Mouse (Mus musculus): ENCODE measurements around the gene Clk1. TPM values are rescaled to one million over a fixed set of nuclear protein-coding genes. Genes with fewer than 3 reads are reported as not detected.

Gene Clk1
- polyA plus RNA-seq (2016; fragmentation: Nextera tagmentation; extraction: Ambion mirVana), result 202 and 205 TPM in 2 replicates

DNA sequence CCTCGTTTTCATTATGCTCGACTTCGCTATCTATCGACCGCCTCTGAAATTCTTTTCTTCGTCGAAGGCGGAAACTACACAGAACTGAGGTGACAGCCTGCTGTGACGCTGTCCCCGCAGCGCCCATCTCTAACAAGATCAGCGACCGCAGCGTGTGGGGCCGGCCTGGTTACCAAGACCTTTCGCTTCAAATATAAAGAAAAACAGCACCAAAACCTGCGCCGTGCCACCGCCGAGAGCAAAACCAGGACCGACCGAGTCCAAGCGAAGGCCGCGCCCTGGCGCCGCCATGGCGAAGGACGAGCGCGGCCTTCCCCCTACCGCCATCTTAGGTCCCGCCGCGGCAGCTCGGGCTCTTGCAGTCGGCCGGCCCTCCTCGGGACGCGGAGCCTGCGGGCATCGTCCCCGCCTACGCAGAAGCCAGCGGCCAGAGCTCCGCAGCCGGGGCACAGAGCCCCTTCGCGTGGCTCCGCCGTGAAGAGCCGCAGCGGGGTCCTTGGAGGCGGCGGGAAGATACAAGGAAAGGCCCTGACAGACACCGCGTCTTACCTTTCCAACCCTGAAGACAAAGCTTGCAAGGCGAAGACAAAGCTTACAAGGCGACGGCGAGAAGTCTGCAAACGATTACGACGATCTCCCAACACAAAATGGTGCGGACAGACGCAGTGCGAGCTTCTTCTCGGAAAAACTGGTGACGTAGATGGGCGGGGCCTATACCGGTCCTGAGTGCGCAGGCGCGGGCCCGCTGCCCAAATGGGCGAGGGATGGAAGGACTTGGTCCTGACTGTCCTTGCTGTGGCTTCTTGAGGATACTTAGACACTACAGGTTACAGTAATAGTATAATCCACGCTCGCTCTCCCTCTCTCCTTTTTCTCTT lies at the start of gene Clk1:
TSS of gene Clk1 (minus strand) at position 696 of the 878 bp plus-strand sequence.
- peaks cover 25% of the 10 kb centered on the region for H3K36me3 ChIP-seq
- peak within 1 kb of the TSS; percentile 100 for H3K4me3 ChIP-seq (replicated peaks)
- H3K4me1 ChIP-seq (replicated peaks), result peaks cover 17% of the 10 kb centered on the region
- H3K9ac ChIP-seq (replicated peaks), result peak within 1 kb of the TSS; percentile 100
- peak within 1 kb of the TSS; percentile 99 for H3K27ac ChIP-seq
- peak; percentile 87 for ATAC-seq (ENCODE audit: insufficient number of reproducible peaks, insufficient read depth, low FRiP score, low TSS enrichment, low read depth)
- WGBS, result under 1% methylated on average over 79 of the region's 79 CpGs
- H3K4me2 ChIP-seq, result peak within 1 kb of the TSS; percentile 74
- no peaks in the 10 kb centered on the region for H3K9me3 ChIP-seq
- no peaks in the 10 kb centered on the region for H3K27me3 ChIP-seq

GRCm38 (mm10) chr1:58465561-58465960 lies 41.7 kb upstream of the Clk1 start:
- Histone ChIP-seq H3K27me3 (no peaks in the 10 kb centered on the region), H3K4me3 (replicated peaks) (no peak overlapping the region), H3K36me3 (peaks cover 87% of the 10 kb centered on the region), H3K4me1 (replicated peaks) (no peaks in the 10 kb centered on the region), H3K9me3 (no peaks in the 10 kb centered on the region), H3K9ac (replicated peaks) (no peak overlapping the region), H3K4me2 (no peak overlapping the region), H3K27ac (no peak overlapping the region)
- 96% methylated on average over 4 of the region's 4 CpGs for WGBS
- no peak for ATAC-seq (ENCODE audit: insufficient number of reproducible peaks, insufficient read depth, low FRiP score, low TSS enrichment, low read depth)

GRCm38 (mm10) chr1:58465042-58465441 lies 41.2 kb upstream of the Clk1 start:
- no peak overlapping the region for H3K4me2 ChIP-seq
- peaks cover 87% of the 10 kb centered on the region for H3K36me3 ChIP-seq
- no peaks in the 10 kb centered on the region for H3K9me3 ChIP-seq
- 87% methylated on average over 4 of the region's 4 CpGs for WGBS
- H3K27me3 ChIP-seq, result no peaks in the 10 kb centered on the region
- no peak overlapping the region for H3K27ac ChIP-seq
- H3K4me3 ChIP-seq (replicated peaks), result no peak overlapping the region
- H3K4me1 ChIP-seq (replicated peaks), result no peaks in the 10 kb centered on the region
- no peak overlapping the region for H3K9ac ChIP-seq (replicated peaks)
- no peak for ATAC-seq (ENCODE audit: insufficient number of reproducible peaks, insufficient read depth, low FRiP score, low TSS enrichment, low read depth)

DNA sequence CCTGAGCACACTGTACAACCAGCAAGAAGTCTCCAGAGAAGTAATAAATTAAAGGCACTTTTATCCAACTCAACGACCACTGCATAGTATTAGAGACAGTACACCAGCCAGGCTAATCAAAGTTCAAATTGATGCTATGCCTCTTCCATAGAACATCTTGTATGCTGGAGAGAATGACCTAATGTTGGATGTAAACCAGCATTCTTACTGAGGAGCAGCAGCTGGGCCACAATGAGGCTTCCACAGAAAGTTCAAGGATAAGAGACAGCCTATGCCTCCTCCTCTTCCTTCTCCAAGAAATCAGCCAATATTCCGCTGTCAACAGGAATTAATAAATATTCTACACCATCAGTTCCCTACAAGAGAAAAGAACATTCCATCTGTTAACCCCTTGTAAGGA lies 40.1 kb upstream of the Clk1 start:
- WGBS, result 95% methylated on average over 2 of the region's 2 CpGs
- Histone ChIP-seq H3K4me3 (replicated peaks) (no peak overlapping the region), H3K27ac (no peak overlapping the region), H3K36me3 (peaks cover 87% of the 10 kb centered on the region), H3K4me1 (replicated peaks) (no peaks in the 10 kb centered on the region), H3K9ac (replicated peaks) (no peak overlapping the region), H3K27me3 (no peaks in the 10 kb centered on the region), H3K4me2 (no peak overlapping the region), H3K9me3 (no peaks in the 10 kb centered on the region)
- no peak for ATAC-seq (ENCODE audit: insufficient number of reproducible peaks, insufficient read depth, low FRiP score, low TSS enrichment, low read depth)

GRCm38 (mm10) chr1:58460566-58460965 lies 36.7 kb upstream of the Clk1 start:
- no peak overlapping the region for H3K4me3 ChIP-seq (replicated peaks)
- no peak overlapping the region for H3K27ac ChIP-seq
- no peak for ATAC-seq (ENCODE audit: insufficient number of reproducible peaks, insufficient read depth, low FRiP score, low TSS enrichment, low read depth)
- H3K4me1 ChIP-seq (replicated peaks), result no peaks in the 10 kb centered on the region
- H3K36me3 ChIP-seq, result peaks cover 95% of the 10 kb centered on the region
- no peaks in the 10 kb centered on the region for H3K9me3 ChIP-seq
- no peak overlapping the region for H3K9ac ChIP-seq (replicated peaks)
- no peak overlapping the region for H3K4me2 ChIP-seq
- WGBS, result 95% methylated on average over 3 of the region's 3 CpGs
- H3K27me3 ChIP-seq, result no peaks in the 10 kb centered on the region

- Histone ChIP-seq H3K9ac (replicated peaks) (no peak overlapping the region), H3K27ac (no peak overlapping the region), H3K9me3 (no peaks in the 10 kb centered on the region), H3K27me3 (no peaks in the 10 kb centered on the region), H3K4me1 (replicated peaks) (no peaks in the 10 kb centered on the region), H3K36me3 (peaks cover 96% of the 10 kb centered on the region), H3K4me2 (no peak overlapping the region), H3K4me3 (replicated peaks) (no peak overlapping the region)
- no peak for ATAC-seq (ENCODE audit: insufficient number of reproducible peaks, insufficient read depth, low FRiP score, low TSS enrichment, low read depth)
- WGBS, result 96% methylated on average over 2 of the region's 2 CpGs
These were observed 35.0 kb upstream of the Clk1 start for GRCm38 (mm10) chr1:58458867-58459266.

GRCm38 (mm10) chr1:58458175-58458574 lies 34.3 kb upstream of the Clk1 start:
- H3K4me2 ChIP-seq, result no peak overlapping the region
- no peak overlapping the region for H3K27ac ChIP-seq
- H3K4me3 ChIP-seq (replicated peaks), result no peak overlapping the region
- ATAC-seq (ENCODE audit: insufficient number of reproducible peaks, insufficient read depth, low FRiP score, low TSS enrichment, low read depth), result no peak
- 81% methylated on average over 5 of the region's 5 CpGs for WGBS
- H3K27me3 ChIP-seq, result no peaks in the 10 kb centered on the region
- no peaks in the 10 kb centered on the region for H3K9me3 ChIP-seq
- H3K4me1 ChIP-seq (replicated peaks), result no peaks in the 10 kb centered on the region
- H3K36me3 ChIP-seq, result peaks cover 96% of the 10 kb centered on the region
- no peak overlapping the region for H3K9ac ChIP-seq (replicated peaks)

DNA sequence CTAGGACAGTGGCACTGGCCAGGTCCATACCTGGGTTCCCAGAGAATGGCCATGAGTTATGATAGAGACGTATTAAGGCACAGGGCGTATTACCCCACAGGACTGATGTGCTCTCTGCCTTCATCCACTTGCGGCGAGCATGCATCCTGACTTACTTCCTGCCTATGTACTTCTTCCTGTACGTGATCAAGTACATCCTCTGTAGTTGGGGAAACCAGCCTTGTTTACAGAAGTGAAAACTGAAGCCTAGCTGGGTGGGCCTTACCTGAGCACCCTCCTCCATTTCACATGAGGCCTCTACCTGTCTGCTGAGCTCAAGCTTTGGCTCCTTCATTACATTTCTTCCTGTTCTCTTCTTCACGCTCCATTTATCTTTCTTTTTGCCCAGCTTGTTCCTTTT lies 30.4 kb upstream of the Clk1 start:
- Histone ChIP-seq H3K36me3 (peaks cover 94% of the 10 kb centered on the region), H3K27ac (no peak overlapping the region), H3K27me3 (no peaks in the 10 kb centered on the region), H3K4me2 (no peak overlapping the region), H3K4me3 (replicated peaks) (no peak overlapping the region), H3K9ac (replicated peaks) (no peak overlapping the region), H3K9me3 (no peaks in the 10 kb centered on the region), H3K4me1 (replicated peaks) (no peaks in the 10 kb centered on the region)
- ATAC-seq (ENCODE audit: insufficient number of reproducible peaks, insufficient read depth, low FRiP score, low TSS enrichment, low read depth), result no peak
- WGBS, result 91% methylated on average over 6 of the region's 6 CpGs

- Histone ChIP-seq H3K27me3 (no peaks in the 10 kb centered on the region), H3K4me3 (replicated peaks) (no peak overlapping the region), H3K9ac (replicated peaks) (no peak overlapping the region), H3K9me3 (no peaks in the 10 kb centered on the region), H3K27ac (no peak overlapping the region), H3K36me3 (peaks cover 57% of the 10 kb centered on the region), H3K4me2 (no peak overlapping the region), H3K4me1 (replicated peaks) (peaks cover 23% of the 10 kb centered on the region)
- ATAC-seq (ENCODE audit: insufficient number of reproducible peaks, insufficient read depth, low FRiP score, low TSS enrichment, low read depth), result no peak
- 89% methylated on average over 7 of the region's 7 CpGs for WGBS
These were observed 24.5 kb upstream of the Clk1 start for GRCm38 (mm10) chr1:58448396-58448795.

GRCm38 (mm10) chr1:58447766-58448165 lies 23.9 kb upstream of the Clk1 start:
- Histone ChIP-seq H3K27ac (no peak overlapping the region), H3K9ac (replicated peaks) (no peak overlapping the region), H3K4me3 (replicated peaks) (no peak overlapping the region), H3K27me3 (no peaks in the 10 kb centered on the region), H3K36me3 (peaks cover 50% of the 10 kb centered on the region), H3K9me3 (no peaks in the 10 kb centered on the region), H3K4me2 (no peak overlapping the region), H3K4me1 (replicated peaks) (peaks cover 23% of the 10 kb centered on the region)
- WGBS, result 93% methylated on average over 7 of the region's 7 CpGs
- no peak for ATAC-seq (ENCODE audit: insufficient number of reproducible peaks, insufficient read depth, low FRiP score, low TSS enrichment, low read depth)

- no peak for ATAC-seq (ENCODE audit: insufficient number of reproducible peaks, insufficient read depth, low FRiP score, low TSS enrichment, low read depth)
- no peaks in the 10 kb centered on the region for H3K27me3 ChIP-seq
- peak overlapping the region; percentile 90 for H3K27ac ChIP-seq
- H3K4me3 ChIP-seq (replicated peaks), result peak overlapping the region; percentile 65
- peak overlapping the region; percentile 82 for H3K9ac ChIP-seq (replicated peaks)
- no peaks in the 10 kb centered on the region for H3K9me3 ChIP-seq
- H3K4me2 ChIP-seq, result peak overlapping the region; percentile 73
- peaks cover 46% of the 10 kb centered on the region for H3K36me3 ChIP-seq
- H3K4me1 ChIP-seq (replicated peaks), result peaks cover 23% of the 10 kb centered on the region
- 16% methylated on average over 11 of the region's 11 CpGs for WGBS
These were observed 22.0 kb upstream of the Clk1 start for GRCm38 (mm10) chr1:58445861-58446260.
